Mouse (Mus musculus) limb, embryonic 12.5 days (tissue): ENCODE data around the gene Adad2. TPM values are rescaled to one million over a fixed set of nuclear protein-coding genes. Genes with fewer than 3 reads are reported as not detected.

ENCODE experiments used
- ATAC-seq: fragments of 200-750 bp; cut with Nextera tagmentation; 2 replicates; pipeline ENCODE4 v1.8.0; 2017; ENCODE audit warnings: low read depth, moderate TSS enrichment; ENCODE audit not compliant: insufficient number of reproducible peaks, insufficient read depth, low FRiP score, low TSS enrichment
- H3K27ac ChIP-seq: fragments of 300-500 bp; sonication (generic); 2 replicates; pipeline ENCODE4 v1.5.1; 2016; ENCODE audit warnings: mild to moderate bottlenecking, moderate library complexity
- H3K27me3 ChIP-seq: fragments of 300-500 bp; sonication (generic); 2 replicates; pipeline ENCODE4 v1.6.1; 2016; ENCODE audit warnings: mild to moderate bottlenecking, moderate library complexity
- H3K36me3 ChIP-seq: fragments of 300-500 bp; sonication (generic); 2 replicates; pipeline ENCODE4 v1.6.1; 2016; ENCODE audit warnings: mild to moderate bottlenecking, moderate library complexity
- H3K4me1 ChIP-seq: fragments of 300-500 bp; sonication (generic); replicated peaks from 2 replicates; pipeline ENCODE4 v1.6.1; 2016
- H3K4me2 ChIP-seq: fragments of 300-500 bp; sonication (generic); 2 replicates; pipeline ENCODE4 v1.6.1; 2016; ENCODE audit warnings: mild to moderate bottlenecking, moderate library complexity
- H3K4me3 ChIP-seq: fragments of 300-500 bp; sonication (generic); replicated peaks from 2 replicates; pipeline ENCODE4 v1.5.1; 2016; ENCODE audit warnings: mild to moderate bottlenecking
- H3K9ac ChIP-seq: fragments of 300-500 bp; sonication (generic); replicated peaks from 2 replicates; pipeline ENCODE4 v1.6.1; 2016; ENCODE audit warnings: mild to moderate bottlenecking, moderate library complexity
- H3K9me3 ChIP-seq: fragments of 300-500 bp; sonication (generic); 2 replicates; pipeline ENCODE4 v1.6.1; 2016; ENCODE audit warnings: mild to moderate bottlenecking, moderate library complexity
- WGBS: fragments of 180-500 bp; shearing (Covaris S2); methylation state at CpG from one replicate; pipeline ENCODE4 v1.1.7; 2016; 5-methylcytosine and 5-hydroxymethylcytosine counted together
- polyA plus RNA-seq: library from polyadenylated mRNA; unstranded; fragments of >200 nt; fragmentation: Nextera tagmentation; extraction: Ambion mirVana; gene quantifications from 2 replicates; pipeline ENCODE4 v1.2.1, GENCODE M21; 2016

Adad2 gene
- polyA plus RNA-seq, 1 experiment from 2014 or later = 0.41 TPM

DNA sequence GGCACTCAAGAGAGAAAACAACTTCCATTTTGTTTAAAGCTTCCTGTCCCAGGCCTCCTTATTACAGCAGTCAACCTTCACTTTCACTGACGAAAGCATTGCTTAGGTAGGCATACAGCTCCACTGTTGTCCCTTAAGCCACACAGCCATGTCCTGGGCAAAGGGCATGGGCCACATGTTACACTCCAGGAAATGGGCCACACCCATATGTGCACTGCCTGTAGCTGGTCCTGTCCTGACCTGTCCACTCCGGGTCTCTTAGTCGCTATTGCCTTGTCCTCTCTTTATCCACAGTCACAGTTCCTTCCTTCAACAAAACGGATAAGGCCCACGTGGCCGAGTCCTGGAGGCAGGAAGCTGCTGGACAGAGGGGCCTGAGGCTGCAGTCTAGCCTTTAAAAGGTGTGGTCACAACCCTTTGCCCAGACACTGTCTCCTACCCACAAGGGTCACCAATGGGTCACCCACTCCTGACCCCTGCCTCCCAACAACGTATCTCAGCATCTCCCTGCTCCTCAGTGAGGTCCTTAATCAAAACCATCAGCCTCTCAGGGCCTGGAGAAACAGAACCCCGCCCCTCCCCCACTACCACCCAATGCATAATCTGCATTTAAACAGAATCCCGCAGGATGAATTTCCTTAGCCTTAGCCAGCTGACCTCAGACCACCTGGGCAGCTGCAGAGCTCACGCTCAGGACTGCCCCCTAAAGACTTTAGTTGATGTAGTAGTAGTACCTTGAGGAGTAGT lies 15.2 kb downstream of the Adad2 start:
- H3K9ac ChIP-seq = no peak overlapping the region
- no peak overlapping the region for H3K27ac ChIP-seq
- peaks cover 10% of the 10 kb centered on the region; the same call in 1 of the 2 replicates for H3K27me3 ChIP-seq
- H3K9me3 ChIP-seq = no peaks in the 10 kb centered on the region
- H3K4me1 ChIP-seq = peaks cover 8% of the 10 kb centered on the region
- no peak overlapping the region for H3K4me3 ChIP-seq
- H3K4me2 ChIP-seq = no peak overlapping the region
- ATAC-seq = no peak
- no peaks in the 10 kb centered on the region for H3K36me3 ChIP-seq
- 16% methylated on average over 10 of the region's 10 CpGs for WGBS

DNA sequence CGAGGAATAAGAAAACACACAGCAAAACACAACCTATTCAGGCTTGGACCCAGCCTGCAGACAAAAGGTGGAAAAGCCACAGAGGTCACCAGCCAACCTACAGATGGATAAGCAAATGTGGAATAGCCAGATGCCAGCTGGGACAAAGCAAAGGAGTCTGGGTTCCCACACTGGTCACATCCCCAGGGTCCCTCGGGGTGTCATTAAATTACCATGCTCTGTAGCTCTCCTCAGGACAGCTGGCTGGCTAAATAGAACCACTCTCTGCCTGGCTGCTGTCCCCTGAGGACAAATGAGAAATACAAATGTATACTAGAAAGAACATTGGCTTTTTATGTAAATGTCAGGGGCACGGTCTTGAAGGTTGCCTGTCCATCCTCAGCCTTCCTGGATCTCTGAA lies 18.3 kb downstream of the Adad2 start:
- Histone ChIP-seq H3K4me1 (peaks cover 21% of the 10 kb centered on the region), H3K4me3 (no peak overlapping the region), H3K9ac (no peak overlapping the region), H3K27me3 (peaks cover 39% of the 10 kb centered on the region), H3K4me2 (no peak overlapping the region), H3K9me3 (no peaks in the 10 kb centered on the region), H3K27ac (no peak overlapping the region), H3K36me3 (no peaks in the 10 kb centered on the region)
- WGBS = 36% methylated on average over 3 of the region's 3 CpGs
- no peak for ATAC-seq

DNA sequence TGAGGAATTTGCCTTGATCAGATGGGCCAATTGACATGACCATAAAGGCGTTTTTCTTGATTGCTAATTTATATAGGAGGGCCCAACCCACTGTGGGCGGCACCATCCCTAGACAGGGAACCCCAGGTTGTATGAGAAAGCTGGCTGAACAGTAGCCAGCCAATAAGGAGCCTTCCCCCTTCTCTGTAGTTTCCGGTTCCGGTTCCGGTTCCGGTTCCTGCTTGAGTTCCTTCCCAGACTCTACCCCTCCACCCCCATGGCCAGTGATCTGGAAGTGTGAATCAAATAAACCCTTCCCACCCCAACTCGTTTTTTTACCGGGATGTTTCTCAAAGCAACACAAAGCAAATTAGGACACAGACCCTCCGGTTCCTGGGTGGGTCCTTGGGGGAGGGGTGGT lies 19.7 kb downstream of the Adad2 start:
- Histone ChIP-seq H3K4me1 (peaks cover 29% of the 10 kb centered on the region), H3K27ac (no peak overlapping the region), H3K4me2 (no peak overlapping the region), H3K4me3 (no peak overlapping the region), H3K27me3 (peaks cover 44% of the 10 kb centered on the region), H3K36me3 (no peaks in the 10 kb centered on the region), H3K9me3 (no peaks in the 10 kb centered on the region), H3K9ac (no peak overlapping the region)
- 74% methylated on average over 9 of the region's 9 CpGs for WGBS
- no peak for ATAC-seq

- H3K36me3 ChIP-seq = no peaks in the 10 kb centered on the region
- H3K4me1 ChIP-seq = peaks cover 24% of the 10 kb centered on the region
- no peak overlapping the region for H3K4me3 ChIP-seq
- H3K9me3 ChIP-seq = no peaks in the 10 kb centered on the region
- no peak overlapping the region for H3K9ac ChIP-seq
- ATAC-seq = no peak
- WGBS = 53% methylated on average over 29 of the region's 29 CpGs
- H3K4me2 ChIP-seq = 0 out of 2 replicates have a peak overlapping the region, but pooled peaks have one; percentile 23
- H3K27me3 ChIP-seq = peaks cover 44% of the 10 kb centered on the region
- no peak overlapping the region for H3K27ac ChIP-seq
Observed at GRCm38 (mm10) chr8:119632909-119633308, 20.4 kb downstream of the Adad2 start.

- ATAC-seq = no peak
- WGBS = 36% methylated on average over 14 of the region's 14 CpGs
- no peaks in the 10 kb centered on the region for H3K36me3 ChIP-seq
- H3K4me2 ChIP-seq = no peak overlapping the region
- H3K9me3 ChIP-seq = no peaks in the 10 kb centered on the region
- H3K9ac ChIP-seq = no peak overlapping the region
- peaks cover 21% of the 10 kb centered on the region for H3K4me1 ChIP-seq
- peaks cover 44% of the 10 kb centered on the region for H3K27me3 ChIP-seq
- H3K27ac ChIP-seq = no peak overlapping the region
- no peak overlapping the region for H3K4me3 ChIP-seq
Observed at GRCm38 (mm10) chr8:119634616-119635336, 22.2 kb downstream of the Adad2 start.

GRCm38 (mm10) chr8:119635378-119635777 lies 22.8 kb downstream of the Adad2 start, which contains the start of gene Kcng4:
Gene Kcng4 (minus strand): TSS chr8:119635680.
- H3K4me1 ChIP-seq = peaks cover 21% of the 10 kb centered on the region
- H3K4me3 ChIP-seq = no peak within 1 kb of the TSS
- peaks cover 44% of the 10 kb centered on the region for H3K27me3 ChIP-seq
- no peak for ATAC-seq
- no peaks in the 10 kb centered on the region for H3K9me3 ChIP-seq
- 45% methylated on average over 6 of the region's 6 CpGs for WGBS
- no peaks in the 10 kb centered on the region for H3K36me3 ChIP-seq
- H3K4me2 ChIP-seq = no peak within 1 kb of the TSS
- no peak within 1 kb of the TSS for H3K27ac ChIP-seq
- H3K9ac ChIP-seq = no peak within 1 kb of the TSS

- WGBS = 60% methylated on average over 2 of the region's 2 CpGs
- H3K27me3 ChIP-seq = peaks cover 44% of the 10 kb centered on the region
Observed at GRCm38 (mm10) chr8:119635958-119636357, 23.4 kb downstream of the Adad2 start.

GRCm38 (mm10) chr8:119636766-119637165 lies 24.2 kb downstream of the Adad2 start:
- Histone ChIP-seq H3K4me2 (no peak overlapping the region), H3K4me1 (peaks cover 21% of the 10 kb centered on the region), H3K27me3 (peaks cover 44% of the 10 kb centered on the region), H3K4me3 (no peak overlapping the region), H3K36me3 (no peaks in the 10 kb centered on the region), H3K27ac (no peak overlapping the region), H3K9ac (no peak overlapping the region), H3K9me3 (no peaks in the 10 kb centered on the region)
- ATAC-seq = no peak
- WGBS = 62% methylated on average over 7 of the region's 7 CpGs

More at GRCm38 (mm10) chr8:119635958-119636357, 23.4 kb downstream of the Adad2 start:
- Histone ChIP-seq H3K27ac (no peak overlapping the region), H3K4me1 (peaks cover 21% of the 10 kb centered on the region), H3K4me3 (no peak overlapping the region), H3K4me2 (no peak overlapping the region), H3K36me3 (no peaks in the 10 kb centered on the region), H3K9ac (no peak overlapping the region), H3K9me3 (no peaks in the 10 kb centered on the region)
- no peak for ATAC-seq

DNA sequence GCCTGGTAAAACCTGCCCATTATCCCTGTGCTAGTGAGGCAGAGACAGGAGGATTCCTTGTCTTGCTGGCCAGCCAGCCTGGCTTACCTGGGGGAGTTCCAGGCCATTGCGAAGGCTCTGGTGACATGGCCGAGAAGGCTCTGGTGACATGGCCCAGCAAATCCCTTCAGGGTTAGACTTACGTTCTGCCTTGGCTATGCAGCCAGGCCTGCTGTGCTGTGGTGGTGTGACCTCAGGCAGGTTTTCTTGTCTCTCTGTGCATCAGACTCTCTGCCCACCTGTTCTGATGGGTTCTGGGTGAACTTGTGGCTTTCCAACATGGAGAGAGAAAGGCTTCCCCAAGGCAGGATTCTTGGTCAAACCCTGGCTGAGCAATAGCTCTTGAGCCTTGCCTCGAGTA lies 24.8 kb downstream of the Adad2 start:
- H3K4me1 ChIP-seq = peaks cover 21% of the 10 kb centered on the region
- no peak overlapping the region for H3K4me3 ChIP-seq
- H3K4me2 ChIP-seq = no peak overlapping the region
- 87% methylated on average over 4 of the region's 4 CpGs for WGBS
- no peaks in the 10 kb centered on the region for H3K36me3 ChIP-seq
- H3K27ac ChIP-seq = no peak overlapping the region
- ATAC-seq = no peak
- no peak overlapping the region for H3K9ac ChIP-seq
- H3K9me3 ChIP-seq = no peaks in the 10 kb centered on the region
- H3K27me3 ChIP-seq = peaks cover 38% of the 10 kb centered on the region

DNA sequence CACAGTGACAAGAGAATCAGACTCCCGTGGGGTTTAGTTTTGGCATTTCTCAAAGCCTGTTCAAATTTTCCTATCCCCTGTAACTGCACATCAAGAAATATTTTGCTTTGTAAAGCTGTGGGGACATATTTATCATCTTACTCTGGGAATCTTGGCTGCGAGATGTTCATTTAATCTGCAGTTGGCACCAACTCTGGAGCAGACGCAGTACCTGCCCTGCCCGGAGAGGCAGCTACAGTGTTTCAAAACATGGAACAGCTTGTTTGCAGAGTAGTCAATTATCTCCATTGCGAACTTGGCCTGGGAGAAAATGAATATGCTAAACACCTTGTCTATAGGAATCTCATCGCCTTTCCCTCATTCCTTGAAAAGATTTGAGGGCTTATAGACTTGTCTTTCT lies 25.7 kb downstream of the Adad2 start:
- Histone ChIP-seq H3K27ac (no peak overlapping the region), H3K4me3 (no peak overlapping the region), H3K9me3 (no peaks in the 10 kb centered on the region), H3K36me3 (no peaks in the 10 kb centered on the region), H3K4me1 (peaks cover 21% of the 10 kb centered on the region), H3K4me2 (no peak overlapping the region), H3K9ac (no peak overlapping the region), H3K27me3 (peaks cover 29% of the 10 kb centered on the region)
- 86% methylated on average over 6 of the region's 6 CpGs for WGBS
- ATAC-seq = no peak

DNA sequence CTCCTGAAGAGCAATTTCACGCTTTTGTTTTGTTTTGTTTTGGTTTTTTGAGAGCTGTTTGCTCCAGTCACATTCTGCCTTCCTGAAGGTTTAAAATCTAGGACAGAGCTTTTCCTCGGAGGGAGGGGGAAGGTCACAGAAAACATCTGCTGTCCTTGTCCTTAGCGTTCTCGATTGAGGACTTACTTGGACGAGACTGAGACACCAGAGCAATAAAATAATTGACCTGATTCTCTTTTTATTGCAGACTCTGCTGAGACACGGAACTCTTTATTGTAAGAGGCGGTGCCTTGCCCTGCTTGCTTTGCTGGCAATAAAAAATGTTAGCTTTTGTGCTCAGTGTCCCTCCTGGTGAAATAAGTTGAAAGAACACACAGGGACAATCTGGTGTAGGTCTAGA lies 27.3 kb downstream of the Adad2 start:
- Histone ChIP-seq H3K9me3 (no peaks in the 10 kb centered on the region), H3K27me3 (peaks cover 14% of the 10 kb centered on the region), H3K4me3 (no peak overlapping the region), H3K36me3 (no peaks in the 10 kb centered on the region), H3K4me2 (no peak overlapping the region), H3K9ac (no peak overlapping the region), H3K27ac (no peak overlapping the region), H3K4me1 (peaks cover 26% of the 10 kb centered on the region)
- no peak for ATAC-seq
- 42% methylated on average over 7 of the region's 7 CpGs for WGBS
